Mouse (Mus musculus): ENCODE data around the gene Evc2. TPM values are rescaled to one million over a fixed set of nuclear protein-coding genes. Genes with fewer than 3 reads are reported as not detected.

The Evc2 gene
- polyA plus RNA-seq, 1 experiment = not detected

DNA sequence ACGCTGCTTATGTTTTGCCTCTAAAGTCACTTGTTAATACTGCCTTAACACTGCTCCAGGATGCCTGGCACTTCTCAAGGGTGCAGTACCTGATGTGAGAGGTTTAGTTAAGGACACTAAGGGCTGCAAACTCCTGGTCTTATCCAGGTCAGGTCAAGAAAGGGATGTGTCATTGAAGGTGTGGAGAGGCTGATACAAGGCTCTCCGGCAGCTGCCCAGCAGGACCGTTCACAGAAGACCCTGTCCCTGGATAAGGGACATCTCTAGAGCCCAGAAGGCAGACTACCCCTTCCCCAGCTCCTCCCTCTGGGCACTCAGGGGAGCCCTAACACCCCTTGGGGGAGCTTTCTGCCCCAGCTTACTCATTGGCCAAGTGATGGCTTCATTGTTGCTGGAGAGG lies 603 bp upstream of the Evc2 start:
- no peak for TF ChIP-seq GATA1 (IDR thresholded peaks at IDR 0.05; ENCODE audit: low read length)

DNA sequence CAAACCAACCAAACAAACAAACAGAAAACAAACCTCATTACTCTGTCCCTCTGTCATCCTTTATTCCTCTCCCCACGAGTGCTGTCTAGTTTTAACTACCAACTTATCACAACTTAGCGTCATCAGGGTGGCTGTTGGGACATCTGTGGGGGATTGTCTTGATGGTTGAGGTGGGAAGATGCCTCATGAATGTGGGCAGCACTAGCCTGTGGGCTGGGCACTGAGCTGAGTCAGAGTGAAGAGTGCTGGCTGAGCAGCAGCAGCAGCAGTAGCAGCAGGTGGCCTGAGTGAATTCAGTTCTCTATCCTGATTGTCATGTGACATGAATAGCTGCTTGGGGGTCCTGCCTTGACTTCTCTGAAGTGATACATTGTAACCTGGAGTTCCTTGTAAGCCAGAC lies 5.7 kb downstream of the Evc2 start:
- no peak for TF ChIP-seq GATA1 (IDR thresholded peaks at IDR 0.05; ENCODE audit: low read length)

DNA sequence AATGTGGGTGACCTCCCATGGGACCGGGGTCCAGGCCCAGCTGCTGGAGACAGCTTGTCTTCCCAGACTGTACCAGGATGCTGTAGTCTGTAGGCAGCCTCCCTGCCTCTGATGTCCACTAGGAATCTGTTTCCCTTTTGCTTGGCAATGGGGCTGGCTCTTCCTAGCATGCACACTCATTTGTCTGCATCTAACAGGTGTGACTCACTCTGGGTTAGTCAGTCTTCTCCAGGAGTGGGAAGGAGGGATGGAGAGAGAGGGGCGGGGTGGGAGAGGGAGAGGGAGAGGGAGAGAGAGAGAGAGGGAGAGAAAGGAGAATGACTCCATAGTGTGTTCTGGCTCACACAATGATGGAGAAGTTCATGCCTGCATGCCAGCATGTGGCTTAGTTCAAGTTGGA lies 13.5 kb downstream of the Evc2 start:
- TF ChIP-seq GATA1 (IDR thresholded peaks at IDR 0.05; ENCODE audit: low read length) = no peak

DNA sequence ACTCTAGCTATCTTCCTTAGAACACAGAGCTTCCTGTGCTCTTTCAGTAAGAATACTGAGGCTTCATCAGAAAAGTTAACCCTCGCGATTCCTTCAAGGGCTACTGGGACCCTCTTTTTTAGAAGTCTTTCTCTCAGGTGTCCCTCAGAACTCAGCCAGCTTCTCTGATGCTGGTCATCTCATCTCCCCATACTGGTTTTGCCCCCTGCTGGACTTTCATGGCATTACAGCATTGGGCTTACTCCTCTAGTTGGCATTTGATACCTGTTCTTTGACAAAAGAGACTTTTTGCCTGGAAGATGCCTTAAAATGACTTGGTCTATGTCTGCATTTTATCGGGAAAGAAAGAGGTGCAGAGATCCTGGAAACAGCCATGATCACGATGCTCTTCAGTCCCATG lies 16.1 kb downstream of the Evc2 start:
- no peak for TF ChIP-seq GATA1 (IDR thresholded peaks at IDR 0.05; ENCODE audit: low read length)

DNA sequence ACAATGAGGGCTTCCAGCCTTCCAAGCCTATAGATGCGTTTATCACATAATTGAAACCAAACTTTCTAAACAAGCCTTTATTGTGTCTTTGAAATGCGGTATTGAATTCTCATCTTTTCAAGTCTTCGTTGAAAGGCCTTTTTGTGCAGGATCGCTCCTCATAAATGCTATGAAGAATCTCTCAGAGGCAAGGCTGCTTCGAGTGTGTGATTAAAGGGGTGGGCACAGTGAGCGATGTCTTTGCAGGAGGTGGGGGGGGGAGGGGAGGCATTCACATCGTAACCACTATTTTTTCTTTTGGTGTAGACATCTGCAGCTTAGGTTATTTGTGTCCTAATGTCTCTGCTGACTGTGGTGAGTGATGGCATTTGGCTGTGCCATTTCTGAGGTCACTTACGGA lies 17.7 kb downstream of the Evc2 start:
- TF ChIP-seq GATA1 (IDR thresholded peaks at IDR 0.05; ENCODE audit: low read length) = no peak

DNA sequence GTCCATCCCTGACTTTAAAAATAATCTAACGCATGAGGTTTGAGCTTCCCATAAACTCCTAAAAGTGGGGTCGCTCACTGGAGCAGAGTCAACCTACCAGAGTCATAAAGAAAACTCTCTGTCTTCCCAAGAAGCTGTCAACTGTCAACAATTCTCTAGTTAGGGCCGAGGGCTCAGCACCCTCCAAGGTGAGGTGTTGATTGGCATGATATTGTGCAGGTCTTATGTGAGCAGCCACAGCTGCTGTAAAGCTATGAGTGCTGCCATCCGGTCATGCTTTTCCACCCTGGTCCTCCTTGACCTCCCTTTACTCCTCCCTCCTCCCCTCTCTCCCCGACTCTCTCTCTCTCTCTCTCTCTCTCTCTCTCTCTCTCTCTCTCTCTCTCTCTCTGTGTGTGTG lies 24.3 kb downstream of the Evc2 start:
- TF ChIP-seq GATA1 (IDR thresholded peaks at IDR 0.05; ENCODE audit: low read length) = no peak

DNA sequence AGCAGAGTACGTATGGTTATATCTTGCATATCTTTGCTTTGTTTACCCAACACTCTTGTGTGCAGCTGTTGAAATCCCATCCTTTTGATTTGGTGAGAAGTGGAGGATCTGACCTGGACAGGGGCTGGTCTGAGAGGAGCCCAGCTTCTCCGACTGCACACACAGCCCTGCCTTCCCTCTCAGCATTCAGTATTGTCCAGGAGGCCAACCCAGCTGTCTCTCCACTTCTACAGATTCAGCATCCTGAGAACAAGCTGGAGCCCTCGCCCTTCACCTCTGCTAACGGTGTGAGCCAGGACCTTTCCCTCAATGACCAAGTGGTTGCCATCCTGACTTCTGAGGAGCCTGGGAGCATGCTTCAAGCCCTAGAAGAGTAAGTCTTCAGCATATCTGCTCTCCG lies 25.0 kb downstream of the Evc2 start:
- no peak for TF ChIP-seq GATA1 (IDR thresholded peaks at IDR 0.05; ENCODE audit: low read length)

DNA sequence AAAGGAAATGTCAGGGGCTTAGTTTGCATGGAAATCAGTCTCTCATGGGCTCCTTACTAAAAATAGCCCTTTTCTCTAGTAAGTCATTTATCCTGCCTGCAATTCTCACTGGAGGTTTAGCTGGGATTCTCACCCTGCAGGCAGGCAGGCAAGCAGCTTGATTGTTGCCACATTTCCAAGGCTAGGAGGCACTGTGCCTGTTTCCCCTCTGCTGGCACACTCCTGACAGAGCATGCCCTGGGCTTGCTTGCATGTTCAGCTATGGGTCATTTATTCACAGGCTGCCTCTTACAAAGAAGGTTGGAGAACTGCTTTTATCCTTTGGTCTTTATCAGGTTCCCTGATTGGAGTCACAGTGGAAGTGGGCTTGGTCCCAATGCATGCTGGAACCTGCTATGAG lies 27.5 kb downstream of the Evc2 start:
- TF ChIP-seq GATA1 (IDR thresholded peaks at IDR 0.05; ENCODE audit: low read length) = no peak

DNA sequence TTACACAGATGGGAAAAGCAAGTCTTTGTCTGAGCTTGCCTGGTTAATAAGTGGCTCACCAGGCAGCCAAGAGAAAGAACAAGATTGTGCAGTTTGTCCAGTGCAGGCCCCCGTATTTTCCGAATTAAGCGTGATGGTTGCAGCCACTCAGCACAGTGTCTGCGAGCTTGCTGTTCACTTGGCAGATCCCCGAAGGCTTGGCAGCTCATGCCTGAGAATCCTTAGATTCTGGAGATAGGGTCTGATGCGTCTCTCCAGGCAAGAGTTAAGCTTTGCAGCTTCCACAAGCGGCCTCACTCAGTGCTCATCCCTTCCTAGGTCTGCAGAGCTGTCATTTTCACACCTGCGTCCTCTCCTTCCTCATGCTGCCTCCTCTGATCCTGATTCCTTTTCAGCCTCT lies 30.5 kb downstream of the Evc2 start:
- TF ChIP-seq GATA1 (IDR thresholded peaks at IDR 0.05; ENCODE audit: low read length) = no peak

DNA sequence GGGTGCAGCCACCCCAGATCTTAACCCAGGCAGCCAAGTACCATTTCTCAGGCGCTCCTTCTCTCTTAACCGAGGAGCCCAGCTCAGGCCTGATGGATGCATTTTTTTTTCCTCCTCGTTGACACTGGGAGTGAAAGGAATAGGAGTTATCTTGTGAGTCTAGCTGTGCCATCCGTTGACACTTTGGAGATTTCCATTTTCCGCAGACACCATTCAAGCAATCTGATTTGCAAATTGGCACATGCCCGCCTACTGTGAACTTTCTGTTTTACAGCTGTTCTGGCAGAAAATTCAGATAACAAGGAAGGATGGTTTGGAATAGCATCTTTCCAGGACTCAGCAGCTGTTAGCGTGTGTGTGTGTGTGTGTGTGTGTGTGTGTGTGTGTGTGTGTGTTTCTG lies 39.1 kb downstream of the Evc2 start:
- TF ChIP-seq GATA1 (IDR thresholded peaks at IDR 0.05; ENCODE audit: low read length) = no peak

DNA sequence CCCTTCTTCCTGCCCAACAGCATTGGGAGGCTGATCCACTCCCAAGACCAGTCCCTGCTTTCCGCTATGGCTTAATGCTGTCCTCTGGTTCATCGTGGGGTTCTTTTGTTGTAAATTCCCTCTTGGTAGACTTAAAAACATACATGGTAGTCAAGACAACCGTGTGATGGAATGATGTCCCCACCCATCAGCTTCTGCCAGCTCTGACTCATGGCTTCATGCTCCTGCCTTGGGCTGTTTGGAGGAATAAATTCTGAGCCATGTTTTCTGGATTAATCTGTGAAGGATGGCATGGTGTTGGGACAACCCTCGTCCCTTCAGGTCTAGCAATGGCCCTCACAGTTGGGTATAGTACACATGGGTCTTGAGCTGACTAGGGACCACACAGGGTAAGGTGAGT lies 42.3 kb downstream of the Evc2 start:
- no peak for TF ChIP-seq GATA1 (IDR thresholded peaks at IDR 0.05; ENCODE audit: low read length)

DNA sequence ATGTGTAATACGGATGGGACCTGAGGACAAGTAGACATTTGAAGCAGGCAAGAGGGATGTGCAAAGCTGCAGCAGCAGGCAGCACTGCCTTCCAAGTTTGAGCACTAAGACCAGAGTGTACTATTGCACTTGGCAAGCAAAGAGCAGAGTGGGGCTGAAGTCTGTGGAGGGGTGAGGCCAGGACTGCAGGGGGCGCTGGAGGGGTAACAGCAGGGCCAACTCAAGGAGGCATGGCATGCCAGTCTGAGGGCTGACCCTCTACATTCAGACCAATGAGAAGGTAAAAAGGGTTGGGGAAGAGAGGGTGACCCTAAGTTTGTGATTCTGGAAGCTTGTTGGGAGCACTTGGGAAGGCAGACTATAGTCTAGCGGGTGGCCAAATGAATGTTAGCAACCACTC lies 45.3 kb downstream of the Evc2 start:
- no peak for TF ChIP-seq GATA1 (IDR thresholded peaks at IDR 0.05; ENCODE audit: low read length)

DNA sequence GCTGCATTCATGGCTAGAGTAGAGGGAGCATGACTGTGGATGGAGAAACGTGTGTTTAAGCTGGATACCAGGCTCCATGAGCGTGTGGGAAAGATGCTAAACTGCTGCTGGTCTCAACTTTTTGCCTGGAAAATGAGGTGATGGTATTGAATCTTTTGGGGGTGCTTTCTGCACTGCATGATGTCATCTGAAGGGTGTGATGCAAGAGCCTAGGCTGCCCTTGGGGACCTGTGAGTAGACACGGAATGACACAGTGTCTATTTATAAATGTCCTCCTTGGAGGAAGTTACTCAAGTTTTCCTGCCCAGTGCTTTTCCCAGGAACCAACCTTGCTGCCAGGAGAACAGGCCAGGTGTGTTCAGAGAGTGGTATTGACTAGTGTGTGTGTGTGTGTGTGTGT lies 50.3 kb downstream of the Evc2 start:
- TF ChIP-seq GATA1 (IDR thresholded peaks at IDR 0.05; ENCODE audit: low read length) = no peak

DNA sequence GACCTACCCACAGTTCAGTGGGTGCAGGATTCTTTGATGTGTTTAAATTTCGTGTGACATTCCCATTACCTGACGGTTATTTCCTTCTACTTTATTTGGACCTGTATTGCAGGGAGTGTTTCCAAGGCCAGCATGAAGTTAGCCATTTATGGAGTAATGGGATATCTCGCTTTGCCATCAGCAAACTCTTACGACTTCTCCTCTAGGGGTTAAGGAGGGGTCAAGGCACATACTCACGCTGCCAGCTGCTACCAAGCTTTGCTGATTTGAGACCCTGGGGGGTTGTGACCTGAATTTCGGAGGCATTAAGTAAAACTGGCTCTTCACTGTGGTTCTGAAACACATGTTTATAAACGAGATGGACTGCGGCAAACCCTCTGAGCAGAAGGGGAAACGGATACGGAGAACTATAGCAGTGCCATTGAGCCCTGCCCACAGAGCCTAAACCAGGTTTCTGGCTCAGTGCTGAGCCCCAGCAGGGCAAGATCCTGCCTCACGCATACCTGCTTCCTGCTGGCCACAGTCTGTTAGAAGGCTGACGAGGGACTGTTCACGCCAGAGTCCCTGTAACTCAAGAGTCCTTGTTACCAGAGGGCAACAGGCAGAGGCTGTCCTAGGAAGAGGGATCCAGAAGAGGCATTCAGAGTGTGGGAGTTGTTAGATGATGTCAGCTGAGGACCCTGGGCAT lies 51.7 kb downstream of the Evc2 start:
- TF ChIP-seq GATA1 (IDR thresholded peaks at IDR 0.05; ENCODE audit: low read length) = no peak

DNA sequence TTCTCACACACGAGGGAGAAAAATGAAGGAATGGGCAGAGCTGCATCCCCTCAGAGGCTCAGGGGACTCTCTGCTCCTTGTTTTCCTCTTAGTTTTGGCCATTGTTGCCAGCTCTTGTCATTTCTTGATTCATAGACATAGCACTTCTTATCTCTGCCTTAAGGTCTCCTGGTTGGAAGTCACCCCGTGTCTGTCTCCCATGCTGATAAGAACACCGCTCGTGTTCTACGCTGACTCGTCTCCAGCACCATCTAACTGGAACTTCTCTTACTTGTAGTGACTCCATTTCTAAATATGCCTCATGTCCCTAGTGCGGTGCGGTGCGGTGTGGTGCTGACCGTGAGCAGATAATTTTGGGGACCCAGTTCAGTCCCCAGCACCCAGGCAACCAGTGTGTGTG lies 52.6 kb downstream of the Evc2 start:
- no peak for TF ChIP-seq GATA1 (IDR thresholded peaks at IDR 0.05; ENCODE audit: low read length)

DNA sequence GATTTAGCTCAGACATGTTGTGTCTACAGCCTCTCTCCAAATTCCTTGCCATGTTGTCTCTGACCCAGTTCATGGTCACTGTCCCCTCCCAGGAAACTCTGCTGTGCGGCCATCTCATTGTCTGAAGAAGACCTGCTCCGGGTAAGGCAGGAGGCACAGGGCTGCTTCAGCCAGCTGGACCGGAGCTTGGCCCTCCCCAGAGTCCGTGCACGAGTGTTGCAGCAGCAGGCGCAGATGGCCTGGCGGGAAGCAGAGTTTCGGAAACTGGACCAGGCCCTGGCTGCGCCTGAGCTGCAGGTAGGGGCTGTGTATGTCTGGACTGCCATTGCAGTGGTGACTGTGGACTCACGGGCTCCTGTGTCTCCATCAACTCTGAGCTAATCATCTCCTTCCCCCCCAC lies 53.6 kb downstream of the Evc2 start:
- no peak for TF ChIP-seq GATA1 (IDR thresholded peaks at IDR 0.05; ENCODE audit: low read length)

DNA sequence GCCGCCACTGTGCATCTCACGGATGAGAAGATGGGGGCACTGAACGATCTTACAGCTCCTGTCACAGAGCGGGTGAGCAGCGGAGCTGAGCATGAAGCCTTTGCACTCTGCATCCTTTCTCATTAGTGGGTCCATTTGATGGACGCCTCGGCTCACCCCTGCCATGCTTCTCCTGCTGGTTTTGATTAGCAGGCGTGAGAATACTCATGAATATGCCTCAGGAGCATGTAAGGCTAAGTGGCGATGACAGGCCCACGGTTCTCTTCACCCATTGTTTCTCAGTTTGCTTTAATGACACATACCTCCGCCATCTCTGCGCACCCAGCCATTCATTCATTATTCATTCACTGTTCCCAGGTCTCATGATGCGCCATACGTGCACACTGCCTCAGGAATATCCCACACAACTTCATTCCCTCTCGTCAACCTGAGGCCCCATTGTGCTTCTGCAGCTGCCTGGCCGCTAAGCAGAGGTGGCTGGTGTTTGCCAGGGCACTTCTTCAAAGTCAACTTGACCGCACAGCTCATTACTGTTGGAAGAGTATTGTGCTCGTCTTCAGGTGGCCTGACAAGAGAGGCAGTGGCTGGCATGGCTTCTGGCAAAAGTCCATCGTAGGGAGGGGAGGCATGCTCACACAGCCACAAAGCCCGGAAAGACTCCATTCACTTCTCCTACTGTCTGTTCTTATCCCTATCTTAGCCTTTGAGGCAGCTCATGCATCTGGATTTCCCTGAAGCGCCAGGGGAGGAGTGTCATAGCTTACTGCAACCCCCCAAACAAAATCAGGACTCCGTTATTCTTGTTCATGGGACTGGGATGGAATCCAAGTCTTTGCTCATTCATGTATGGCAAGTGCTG lies 57.1 kb downstream of the Evc2 start:
- TF ChIP-seq GATA1 (IDR thresholded peaks at IDR 0.05; ENCODE audit: low read length) = no peak
